Mouse (Mus musculus) thymus, adult 18-20 months (tissue): ENCODE measurements around the gene Gm43302.
"Not testable (repeated sequence)": the region's sequence is repeated elsewhere in the genome, so short reads cannot be mapped to it uniquely, and the experiment has no call there.

ENCODE experiments used
- DNase-seq, 2 experiments: peaks; one replicate each; pipeline ENCODE4 v3.0.0; 2022; ENCODE audit warnings: mixed read lengths in 2 of 2

The Gm43302 gene

DNA sequence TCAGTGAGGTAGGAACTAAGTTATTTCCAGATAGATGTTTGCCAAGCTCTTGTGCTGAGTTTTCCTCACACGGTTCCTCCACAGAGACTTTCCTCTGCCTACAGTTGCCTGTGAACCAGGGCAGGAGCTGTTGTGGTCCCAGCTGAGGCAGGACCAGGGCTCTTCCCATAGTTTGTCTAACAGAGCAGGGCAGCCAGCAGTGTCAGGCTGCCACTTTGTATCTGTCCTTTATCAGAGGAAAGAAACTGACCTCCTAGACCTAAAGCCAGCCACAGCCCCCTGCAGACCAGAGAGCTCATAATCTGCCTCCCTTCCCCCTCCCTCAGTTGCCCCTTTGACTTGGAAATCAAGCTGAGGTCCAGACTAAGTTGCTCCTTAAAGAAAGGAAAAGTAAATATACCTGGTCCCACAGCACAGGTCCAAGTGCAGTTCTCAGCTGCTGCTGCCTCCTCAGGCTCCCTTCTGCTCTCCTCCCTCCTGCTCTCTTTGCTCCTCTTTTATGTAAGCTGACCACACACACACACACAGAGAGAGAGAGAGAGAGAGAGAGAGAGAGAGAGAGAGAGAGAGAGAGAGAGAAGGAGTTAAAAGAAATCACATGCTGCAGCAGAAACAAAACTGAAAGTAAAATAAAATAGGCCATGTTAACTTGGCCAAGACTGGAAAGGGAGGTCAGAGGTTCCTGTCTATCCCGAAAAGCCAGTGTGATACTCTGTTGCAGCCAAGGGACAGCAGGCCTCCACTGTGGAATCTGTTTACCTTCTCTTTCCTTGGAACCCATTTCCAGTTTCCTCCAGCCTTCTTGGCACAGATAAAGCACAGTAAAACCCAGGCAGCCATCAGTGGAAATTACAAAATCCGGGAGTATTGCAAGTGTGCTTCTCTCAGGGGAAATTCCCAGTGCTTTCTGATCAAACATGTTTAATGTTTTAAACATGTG is at the start of gene Gm43302, which contains the start of gene Gbp6:
TSS of gene Gm43302 (minus strand) at position 470 of the 940 bp plus-strand sequence.
TSS of gene Gbp6 (minus strand) at position 473 of the 940 bp plus-strand sequence.
- not testable (repeated sequence) for DNase-seq

DNA sequence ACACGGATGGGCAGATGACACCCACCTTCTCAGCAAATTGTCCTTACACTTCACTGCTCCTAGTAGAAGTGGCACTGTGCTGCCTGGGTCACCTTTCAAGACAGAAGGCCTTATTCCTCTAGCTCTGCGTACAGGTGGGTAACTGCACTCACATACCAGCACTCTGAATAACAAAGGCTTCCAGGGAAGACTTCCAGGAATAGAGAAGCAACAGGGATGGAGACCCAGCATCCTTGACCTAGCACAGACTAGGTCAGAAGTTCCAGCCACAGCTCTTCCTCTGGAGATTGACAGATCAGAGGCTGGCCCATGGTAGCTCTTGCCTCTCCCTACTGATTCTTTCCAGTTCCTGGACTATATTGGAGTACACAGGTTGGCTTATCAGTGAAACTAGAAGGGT is 47.8 kb upstream of the Gm43302 start:
- no peak for DNase-seq

DNA sequence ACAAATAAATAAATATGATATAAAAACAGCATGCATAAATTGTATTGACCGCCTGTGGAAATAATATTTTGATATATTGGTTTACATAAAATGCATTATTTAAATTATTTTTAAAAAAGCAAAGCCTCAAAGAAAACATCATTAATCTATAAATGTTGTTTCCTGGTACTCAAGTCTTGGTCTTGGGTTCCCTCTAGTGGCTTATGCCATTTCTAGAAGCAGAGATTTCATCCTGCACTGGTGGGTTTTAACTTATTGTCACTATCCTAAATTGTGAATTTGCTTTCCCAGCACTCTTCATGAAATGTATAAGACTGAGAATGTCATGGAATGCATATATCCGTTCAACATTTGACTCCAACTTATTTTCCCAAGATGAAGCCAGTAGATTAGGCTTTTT is 29.0 kb upstream of the Gm43302 start:
- no peak for DNase-seq

DNA sequence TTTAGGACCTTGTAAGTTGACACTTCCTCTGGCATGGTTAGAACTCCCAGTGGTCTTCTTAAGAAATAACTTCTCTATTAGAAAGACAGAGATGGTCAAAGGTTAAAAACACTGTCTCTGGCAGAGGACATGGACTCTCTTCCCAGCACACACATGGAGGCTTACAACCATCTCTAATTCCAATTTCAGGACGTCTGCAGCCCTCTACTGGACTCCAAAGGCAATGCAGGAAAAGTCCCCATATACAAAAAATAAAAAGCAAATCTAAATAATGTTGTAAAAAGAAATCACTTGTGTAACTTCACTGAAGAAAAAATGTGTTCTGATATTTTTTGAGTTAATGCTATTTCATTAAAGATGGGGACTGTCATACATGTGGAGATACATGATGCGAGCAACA is 17.4 kb upstream of the Gm43302 start:
- DNase-seq = no peak

DNA sequence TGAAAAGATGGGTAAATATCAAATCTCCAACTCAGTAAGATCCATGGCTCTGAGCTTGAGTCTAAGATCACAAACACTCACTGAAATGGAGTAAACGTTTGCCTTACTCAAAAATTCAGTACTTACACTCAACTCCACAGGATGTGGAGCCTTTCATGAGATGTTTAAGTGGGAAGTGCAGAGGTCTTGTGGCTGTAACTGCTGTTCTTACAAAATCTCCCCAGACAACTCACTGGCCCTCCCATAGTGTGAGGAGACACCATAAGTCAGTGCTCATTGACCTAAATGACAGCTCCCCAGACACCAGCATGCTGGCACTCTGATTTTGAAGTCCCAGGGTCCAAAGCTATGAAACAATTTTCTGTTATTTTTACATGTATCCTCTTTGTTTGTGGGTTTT is 15.7 kb upstream of the Gm43302 start:
- DNase-seq = not testable (repeated sequence)

DNA sequence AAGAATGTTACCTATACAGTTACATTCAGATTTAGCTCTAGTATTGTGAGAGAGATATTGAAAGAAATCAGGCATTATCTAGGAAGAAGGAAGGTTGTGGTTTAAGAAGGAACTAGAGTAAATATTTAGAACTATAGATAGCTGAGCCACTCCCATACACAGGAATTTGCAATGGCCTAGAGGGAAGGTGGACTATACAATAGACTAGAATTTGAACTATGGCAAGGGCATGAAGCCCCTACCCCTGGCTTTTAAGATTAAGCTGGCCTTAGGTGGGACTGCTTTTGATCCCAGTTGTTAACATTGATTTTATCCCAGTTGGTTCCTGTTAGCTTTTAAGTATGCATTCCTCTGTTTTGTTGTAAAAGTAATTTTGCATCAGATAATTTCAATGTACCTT is 13.5 kb upstream of the Gm43302 start:
- not testable (repeated sequence) for DNase-seq

DNA sequence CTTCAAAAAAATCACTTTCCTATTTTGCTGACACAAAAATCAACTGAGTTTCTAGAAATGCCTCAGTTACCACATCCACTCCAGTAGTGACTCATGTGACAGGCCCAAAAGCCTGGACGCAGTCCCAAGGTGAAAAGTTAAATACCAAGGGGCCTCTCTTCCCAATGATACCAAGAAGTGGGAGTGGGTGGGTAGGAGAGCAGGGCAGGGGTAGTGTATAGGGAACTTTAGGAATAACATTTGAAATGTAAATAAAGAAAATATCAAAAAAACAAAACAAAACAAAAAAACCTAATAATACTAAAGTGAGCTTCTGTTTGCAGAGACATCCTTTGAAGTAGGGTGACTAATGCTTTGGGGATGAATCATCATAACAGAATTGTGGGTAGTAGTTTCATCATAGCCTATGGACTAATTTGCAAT is 12.7 kb upstream of the Gm43302 start:
- no peak for DNase-seq

DNA sequence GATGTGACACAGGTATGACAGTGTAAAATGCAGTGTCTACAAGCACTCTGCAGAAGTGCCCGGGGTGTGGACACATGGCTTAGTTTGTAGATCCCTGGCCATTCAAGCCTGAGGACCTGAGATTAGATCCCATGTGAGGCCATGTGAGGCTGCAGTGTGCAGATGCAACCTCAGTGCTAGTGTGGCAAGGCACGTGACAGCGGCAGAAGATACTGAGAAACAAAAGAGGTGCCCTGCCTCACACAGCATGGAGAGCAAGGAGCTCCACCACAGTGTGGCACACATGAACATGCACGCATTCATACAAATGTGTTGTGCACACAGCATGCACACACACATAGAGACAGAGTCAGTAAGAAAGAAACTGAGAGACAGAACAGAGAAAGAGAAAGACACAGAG is 12.2 kb upstream of the Gm43302 start:
- peak; percentile 19 to 40 for DNase-seq

DNA sequence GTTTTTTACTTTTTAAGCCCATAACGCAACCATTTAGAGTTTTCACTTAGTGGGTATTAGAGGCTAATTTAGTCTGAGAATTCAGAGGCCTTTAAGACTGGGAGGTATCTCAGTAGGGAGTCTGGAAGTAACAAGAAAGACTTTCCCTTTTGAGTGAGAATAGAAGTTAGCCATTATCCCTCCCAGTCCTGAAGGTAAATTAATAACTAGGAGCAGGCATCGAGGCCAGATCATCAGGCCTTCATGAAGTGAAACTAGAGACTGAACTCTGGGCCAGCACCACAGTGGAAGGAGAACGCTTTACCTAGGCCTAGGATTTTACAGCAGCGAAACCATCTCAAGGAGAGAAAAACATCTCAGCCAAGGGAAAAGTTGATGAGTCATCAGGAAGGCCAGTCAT is 8.5 kb upstream of the Gm43302 start:
- no peak for DNase-seq

DNA sequence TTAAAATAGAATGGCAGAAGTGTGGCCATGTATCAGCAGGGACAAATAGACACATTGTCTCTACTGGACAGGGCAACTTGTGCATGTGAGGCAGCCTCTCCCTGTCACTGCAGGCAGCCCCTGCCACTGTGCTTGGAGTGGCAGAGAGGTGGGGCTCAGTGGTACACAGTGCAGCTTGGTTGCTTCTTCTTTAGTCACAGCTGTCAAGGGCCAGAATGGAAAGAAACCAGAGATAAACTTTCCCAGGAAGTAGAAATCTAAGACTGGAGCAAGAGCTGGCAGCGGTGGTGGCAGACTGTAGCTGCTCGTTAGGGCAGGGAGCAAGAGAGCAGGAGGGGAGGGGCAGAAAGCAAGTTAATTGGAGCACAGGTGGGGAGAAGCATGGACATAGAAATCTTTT is 8.0 kb upstream of the Gm43302 start:
- no peak for DNase-seq

DNA sequence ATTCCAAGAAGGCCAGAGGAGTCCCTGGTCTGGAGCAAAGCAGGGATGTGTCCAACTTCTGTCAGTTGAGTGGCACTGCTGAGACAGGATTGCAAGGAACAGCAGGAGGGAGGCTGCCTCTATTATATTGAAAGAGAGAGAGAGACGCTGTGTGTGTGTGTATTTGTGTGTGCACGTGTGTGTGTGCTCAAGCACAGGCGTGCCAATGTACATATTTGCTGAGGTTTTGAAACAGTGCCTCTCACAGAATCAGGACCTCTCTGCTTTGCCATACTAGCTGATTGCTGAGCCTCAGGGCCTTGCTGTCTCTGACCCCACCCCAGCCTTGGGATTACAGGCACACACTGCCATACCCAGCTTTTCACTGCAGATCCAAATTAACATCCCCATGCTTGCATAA is 2.3 kb upstream of the Gm43302 start:
- DNase-seq = no peak

DNA sequence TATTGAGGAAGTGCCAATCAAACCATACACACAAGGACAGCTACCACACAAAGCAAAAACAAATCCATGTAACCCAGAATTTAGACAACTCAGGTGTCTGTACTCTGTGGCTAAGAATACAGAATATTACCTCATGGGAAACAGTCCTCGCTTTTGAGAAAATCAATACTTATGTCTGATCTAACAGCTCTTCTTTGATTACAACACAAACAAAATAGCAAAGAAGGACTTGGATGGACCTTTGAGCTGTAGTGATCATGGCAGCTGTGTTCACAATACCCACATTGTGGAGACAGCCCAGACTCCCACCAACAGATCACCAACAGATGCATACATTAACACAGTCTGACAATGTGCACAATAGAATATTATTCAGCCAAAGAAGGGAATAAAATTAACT is 1.0 kb downstream of the Gm43302 start:
- DNase-seq = no peak

DNA sequence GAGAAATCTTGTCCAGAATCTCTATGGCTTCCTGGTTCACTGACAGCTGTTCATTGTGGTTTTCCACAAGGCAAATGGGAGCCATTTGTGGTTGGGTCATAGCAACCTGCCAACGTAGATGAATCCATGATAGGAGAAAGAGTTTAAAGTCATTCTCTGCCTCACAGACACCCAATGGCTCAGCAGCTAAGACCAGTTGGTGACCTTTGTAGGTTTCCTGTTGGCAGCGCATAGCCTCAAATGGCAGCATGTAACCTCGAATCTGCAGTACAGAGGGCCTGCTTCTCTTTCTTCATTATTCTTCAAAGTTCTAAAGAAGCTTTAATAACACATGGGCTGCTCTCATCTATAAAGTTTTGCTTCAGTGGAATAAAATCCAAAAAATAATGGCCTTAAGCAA is 2.6 kb downstream of the Gm43302 start:
- not testable (repeated sequence) for DNase-seq

DNA sequence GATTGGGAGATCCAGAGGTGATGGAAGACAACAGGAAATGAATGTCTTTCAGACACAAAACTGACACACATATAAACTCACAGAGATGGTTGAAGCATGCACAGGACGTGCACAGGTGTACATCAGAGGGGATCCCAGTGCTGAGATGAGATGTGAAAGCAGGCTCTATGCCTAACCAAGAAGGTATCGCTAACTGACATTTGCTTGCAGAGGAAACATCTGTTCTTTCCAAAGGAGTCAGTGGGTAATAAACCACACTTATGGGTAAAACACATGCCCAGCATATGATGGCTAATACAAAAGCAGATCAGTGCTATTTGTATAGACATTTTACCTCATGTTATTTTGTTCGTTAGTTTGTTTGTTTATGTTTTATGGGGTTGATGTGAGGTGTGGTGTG is 32.8 kb downstream of the Gm43302 start:
- DNase-seq = not testable (repeated sequence)

DNA sequence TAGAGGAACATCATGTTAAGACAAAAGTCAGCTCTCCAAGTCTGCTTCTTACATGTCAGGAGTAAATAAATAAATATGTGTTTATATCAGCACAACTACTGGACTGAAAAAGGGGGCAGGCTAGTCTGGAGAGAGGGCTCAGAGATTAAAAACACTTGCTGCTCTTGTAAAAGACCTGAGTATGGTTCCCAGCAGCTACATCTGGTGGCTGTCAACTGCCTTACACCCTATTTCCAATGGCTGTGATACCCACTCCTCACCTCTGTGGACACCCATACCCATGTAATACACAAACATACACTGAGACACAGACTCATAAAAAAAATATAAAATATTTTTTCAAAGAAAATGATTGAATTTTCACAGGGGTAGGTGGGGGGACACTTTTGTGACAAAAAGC is 41.0 kb downstream of the Gm43302 start:
- no peak for DNase-seq

DNA sequence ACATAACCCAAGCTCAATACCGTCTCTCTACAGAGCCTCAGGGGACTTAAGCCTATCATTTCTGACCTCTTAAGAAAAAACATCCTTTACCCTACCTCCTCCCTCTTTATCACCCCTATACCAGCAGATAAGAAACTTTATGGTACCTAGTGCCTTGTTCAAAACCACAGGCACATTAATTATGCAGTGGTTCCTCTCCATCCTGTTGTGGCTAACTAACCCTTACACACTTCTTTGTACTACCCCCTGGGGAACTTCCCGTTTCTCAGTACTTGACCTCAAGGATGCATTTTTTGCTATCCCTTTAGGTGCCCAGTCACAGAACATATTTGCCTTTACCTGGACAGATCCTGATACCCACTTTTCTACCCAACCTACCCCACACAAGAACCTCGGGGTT is 48.8 kb downstream of the Gm43302 start:
- DNase-seq = not testable (repeated sequence)

DNA sequence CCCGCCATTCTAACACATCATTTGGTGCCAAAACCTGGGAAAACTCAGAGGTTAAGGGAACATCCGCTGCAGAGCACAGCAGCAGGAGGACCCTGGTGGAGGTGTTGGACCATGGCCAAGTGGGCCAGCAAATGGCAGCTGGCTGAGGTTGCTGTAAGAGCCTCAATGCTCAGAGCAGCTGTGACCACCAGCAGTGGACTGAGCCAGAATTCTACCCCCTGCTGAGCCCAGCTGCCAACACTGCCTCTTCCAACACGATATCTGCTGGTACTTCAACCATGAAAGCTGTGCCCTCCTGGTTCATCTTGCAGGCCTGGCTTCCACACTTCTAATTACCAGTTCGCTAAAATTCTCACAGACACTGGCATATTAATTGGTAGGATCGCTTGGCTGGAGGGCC is 52.5 kb downstream of the Gm43302 start:
- not testable (repeated sequence) for DNase-seq

DNA sequence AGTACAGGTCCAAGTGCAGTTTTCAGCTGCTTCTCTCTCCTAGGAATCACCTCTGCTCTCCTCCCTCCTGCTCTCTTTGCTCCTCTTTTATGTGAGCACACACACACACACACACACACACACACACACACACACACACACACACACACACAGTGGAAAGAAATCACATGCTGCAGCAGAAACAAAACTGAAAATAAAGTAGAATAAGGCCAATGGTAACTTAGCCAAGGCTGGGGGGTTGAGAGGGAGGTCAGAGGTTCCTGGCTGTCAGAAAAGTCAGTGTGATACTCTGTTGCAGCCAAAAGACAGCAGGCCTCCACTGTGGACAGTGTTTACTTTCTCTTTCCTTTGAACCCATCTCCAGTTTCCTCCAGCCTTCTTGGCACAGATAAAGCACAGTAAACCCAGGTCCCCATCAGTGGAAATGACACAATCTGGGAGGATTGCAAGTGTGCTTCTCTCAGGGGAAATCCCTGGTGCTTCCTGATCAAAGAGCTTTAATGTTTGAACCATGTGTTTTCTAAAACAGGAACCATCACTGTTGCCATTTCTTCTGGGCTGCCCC is 53.9 kb downstream of the Gm43302 start, which contains the start of gene Gbp10:
TSS of gene Gbp10 (minus strand) at position 51 of the 565 bp plus-strand sequence.
- DNase-seq = not testable (repeated sequence)

DNA sequence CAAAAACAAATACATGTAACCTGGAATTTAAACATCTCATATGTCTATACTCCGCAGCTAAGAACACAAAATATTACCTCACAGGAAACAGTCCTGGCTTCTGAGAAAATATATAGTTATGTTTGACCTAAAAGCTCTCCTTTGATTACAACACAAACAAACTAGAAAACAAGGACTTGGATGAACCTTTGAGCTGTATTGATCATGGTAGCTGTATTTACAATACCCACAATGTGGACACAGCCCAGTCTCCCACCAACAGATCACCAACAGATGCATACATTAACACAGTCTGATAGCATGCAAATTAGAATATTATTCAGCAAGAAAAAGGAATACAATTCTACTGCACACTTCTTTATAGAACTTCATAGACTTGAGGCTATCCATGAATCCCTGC is 55.1 kb downstream of the Gm43302 start:
- DNase-seq = not testable (repeated sequence)

DNA sequence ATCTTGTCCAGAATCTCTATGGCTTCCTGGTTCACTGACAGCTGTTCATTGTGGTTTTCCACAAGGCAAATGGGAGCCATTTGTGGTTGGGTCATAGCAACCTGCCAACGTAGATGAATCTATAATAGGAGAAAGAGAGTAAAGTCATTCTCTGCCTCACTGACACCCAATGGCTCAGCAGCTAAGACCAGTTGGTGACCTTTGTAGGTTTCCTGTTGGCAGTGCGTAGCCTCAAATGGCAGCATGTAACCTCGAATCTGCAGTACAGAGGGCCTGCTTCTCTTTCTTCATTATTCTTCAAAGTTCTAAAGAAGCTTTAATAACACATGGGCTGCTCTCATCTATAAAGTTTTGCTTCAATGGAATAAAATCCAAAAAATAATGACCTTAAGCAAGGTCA is 57.5 kb downstream of the Gm43302 start:
- DNase-seq = not testable (repeated sequence)

DNA sequence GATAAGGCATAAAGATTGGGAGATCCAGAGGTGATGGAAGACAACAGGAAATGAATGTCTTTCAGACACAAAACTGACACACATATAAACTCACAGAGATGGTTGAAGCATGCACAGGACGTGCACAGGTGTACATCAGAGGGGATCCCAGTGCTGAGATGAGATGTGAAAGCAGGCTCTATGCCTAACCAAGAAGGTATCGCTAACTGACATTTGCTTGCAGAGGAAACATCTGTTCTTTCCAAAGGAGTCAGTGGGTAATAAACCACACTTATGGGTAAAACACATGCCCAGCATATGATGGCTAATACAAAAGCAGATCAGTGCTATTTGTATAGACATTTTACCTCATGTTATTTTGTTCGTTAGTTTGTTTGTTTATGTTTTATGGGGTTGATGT is 84.5 kb downstream of the Gm43302 start:
- not testable (repeated sequence) for DNase-seq

DNA sequence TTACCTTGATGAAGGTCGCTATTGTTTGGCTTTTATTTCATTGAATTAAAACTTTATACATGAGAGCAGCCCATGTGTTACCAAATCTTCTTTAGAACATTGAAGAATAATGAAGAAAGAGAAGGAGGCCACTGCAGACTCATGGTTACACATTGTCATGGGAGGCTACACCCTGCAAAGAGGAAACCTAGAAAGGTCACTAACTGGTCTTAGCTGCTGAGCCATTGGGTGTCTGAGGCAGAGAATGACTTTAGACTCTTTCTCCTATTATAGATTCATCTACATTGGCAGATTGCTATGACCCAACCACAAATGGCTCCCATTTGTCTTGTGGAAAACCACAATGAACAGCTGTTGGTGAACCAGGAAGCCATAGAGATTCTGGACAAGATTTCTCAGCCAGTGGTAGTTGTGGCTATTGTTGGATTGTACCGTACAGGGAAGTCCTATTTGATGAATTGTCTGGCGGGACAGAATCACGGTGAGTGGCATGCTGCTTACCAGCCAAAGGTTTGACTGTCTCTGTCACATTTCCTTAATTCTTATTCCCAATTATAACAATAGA is 92.6 kb downstream of the Gm43302 start:
- not testable (repeated sequence) for DNase-seq

DNA sequence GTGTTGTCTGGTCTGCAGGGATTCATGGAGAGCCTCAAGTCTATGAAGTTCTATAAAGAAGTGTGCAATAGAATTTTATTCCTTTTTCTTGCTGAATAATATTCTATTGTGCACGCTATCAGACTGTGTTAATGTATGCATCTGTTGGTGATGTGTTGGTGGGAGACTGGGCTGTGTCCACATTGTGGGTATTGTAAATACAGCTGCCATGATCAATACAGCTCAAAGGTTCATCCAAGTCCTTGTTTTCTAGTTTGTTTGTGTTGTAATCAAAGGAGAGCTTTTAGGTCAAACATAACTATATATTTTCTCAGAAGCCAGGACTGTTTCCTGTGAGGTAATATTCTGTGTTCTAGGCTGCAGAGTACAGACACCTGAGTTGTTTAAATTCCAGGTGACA is 94.3 kb downstream of the Gm43302 start:
- not testable (repeated sequence) for DNase-seq
